Mouse (Mus musculus) spleen, embryonic (tissue): ENCODE measurements at regions not wholly inside any gene's neighbourhood (a gene's known extent, or its start where the extent isn't known, plus 50 kb on each side); places are given as distances from the start of the nearest gene placed in this dataset.

Source experiments
- CTCF ChIA-PET: fragments of 350-600 bp; sonication (Branson Sonifier 250); formaldehyde crosslinking; loops from one replicate; lab custom pipeline; 2022; lab: Charles Lee

DNA sequence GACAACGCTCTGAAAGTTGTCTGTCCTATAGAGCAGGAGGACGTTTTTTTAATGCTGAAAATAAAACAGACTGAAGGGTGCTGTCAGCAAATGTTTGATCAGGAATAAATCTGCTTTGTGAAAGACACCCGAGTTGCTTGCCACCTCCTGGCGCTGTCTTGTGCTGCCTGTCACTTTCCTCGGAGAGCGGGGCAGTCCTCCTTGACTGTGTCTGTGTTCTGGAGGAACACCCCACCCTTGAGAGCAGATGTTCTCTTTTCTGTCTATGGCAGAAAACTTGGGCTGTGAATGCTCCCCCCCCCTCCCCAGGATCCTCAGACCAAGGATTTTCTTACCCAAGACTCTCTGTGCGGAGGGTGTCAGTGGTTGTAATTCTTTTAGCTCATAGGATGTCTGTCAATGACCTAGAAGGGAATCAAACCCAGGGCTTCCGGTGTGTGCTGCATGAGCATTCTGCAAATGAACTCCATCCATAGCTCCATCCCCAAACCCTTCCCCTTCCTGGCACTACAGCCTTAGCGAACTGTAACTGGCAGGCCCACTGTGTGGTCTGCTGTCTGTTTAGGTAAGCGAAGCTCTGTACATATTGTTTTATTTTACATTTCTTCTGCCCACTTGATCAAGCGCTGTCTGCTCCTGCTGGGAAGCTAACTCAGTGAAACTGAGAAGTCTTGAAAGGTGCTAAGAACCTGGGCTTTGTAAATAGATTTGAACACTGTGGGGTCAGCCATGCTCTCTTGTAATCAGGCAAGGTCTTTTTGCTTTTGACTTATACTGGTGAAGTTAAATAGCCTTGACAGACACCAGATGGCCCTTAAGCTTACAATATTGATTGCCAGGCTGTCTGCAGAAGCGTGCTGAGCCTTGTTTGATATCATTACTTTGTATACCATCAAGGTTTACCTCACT, 53.0 kb upstream of the Bach1 start:
- CTCF ChIA-PET, result interaction anchor here (1.2 kb wide), 1 partner anchor 14 kb away, joined by 3 read pairs; no protein-coding TSS in a partner anchor

DNA sequence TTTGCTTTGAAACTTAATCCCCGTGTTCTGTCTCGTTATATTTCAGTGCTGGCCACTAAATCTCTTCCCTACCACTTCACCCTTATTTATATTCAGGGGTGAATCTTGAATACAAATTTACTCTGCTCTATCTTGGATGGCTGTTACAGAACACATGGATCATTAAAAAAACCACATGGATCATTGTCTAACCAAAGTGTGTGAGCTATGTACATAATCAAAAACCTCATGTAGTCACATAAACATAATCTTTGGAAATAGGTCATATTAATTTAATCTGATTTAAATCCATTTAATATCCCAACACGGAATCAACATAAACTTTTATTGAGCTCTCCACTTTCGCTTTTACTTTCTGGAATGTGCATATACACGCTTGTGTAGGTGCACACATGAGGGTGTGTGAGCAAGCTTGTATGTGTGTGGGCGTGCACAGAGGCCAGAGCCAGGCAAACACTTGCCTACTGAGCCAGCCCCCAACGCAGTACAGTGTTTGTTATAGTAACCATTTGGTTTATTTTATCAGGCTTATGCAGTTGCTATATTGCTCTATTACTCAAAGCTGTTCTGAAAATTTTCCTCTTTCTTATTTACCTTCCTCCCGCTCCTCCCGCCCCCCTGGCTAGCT, 52.2 kb upstream of the Bach1 start:
- CTCF ChIA-PET, result interaction anchor here (1.2 kb wide), 1 partner anchor 15 kb away, joined by 3 read pairs; no protein-coding TSS in a partner anchor
